Mouse (Mus musculus) liver, embryonic 11.5 days (tissue): ENCODE measurements around the gene Itga1. TPM values are rescaled to one million over a fixed set of nuclear protein-coding genes. Genes with fewer than 3 reads are reported as not detected.

Source experiments
- ATAC-seq: fragments of 200-750 bp; cut with Nextera tagmentation; replicated peaks from 2 replicates; pipeline ENCODE4 v1.8.0; 2017; ENCODE audit warnings: moderate number of reproducible peaks, mild to moderate bottlenecking, moderate TSS enrichment, moderate library complexity; ENCODE audit not compliant: low FRiP score
- DNase-seq: peaks from one replicate; pipeline ENCODE4 v3.0.0-alpha.2; 2017; ENCODE audit warnings: low spot score
- H3K27ac ChIP-seq: fragments of 300-500 bp; sonication (generic); 2 replicates; pipeline ENCODE4 v1.5.1; 2014; ENCODE audit warnings: mild to moderate bottlenecking, low read depth, low read length, control low read depth
- H3K27me3 ChIP-seq: fragments of 300-500 bp; sonication (generic); replicated peaks from 2 replicates; pipeline ENCODE4 v1.6.1; 2014; ENCODE audit warnings: low read length, mixed read lengths; ENCODE audit not compliant: control insufficient read depth, insufficient read depth
- H3K36me3 ChIP-seq: fragments of 300-500 bp; sonication (generic); 2 replicates; pipeline ENCODE4 v1.6.1; 2014; ENCODE audit warnings: mild to moderate bottlenecking, low read length, moderate library complexity, mixed read lengths; ENCODE audit not compliant: control insufficient read depth, insufficient read depth
- H3K4me1 ChIP-seq: fragments of 300-500 bp; sonication (generic); replicated peaks from 2 replicates; pipeline ENCODE4 v1.6.1; 2014; ENCODE audit warnings: low read length, mixed read lengths; ENCODE audit not compliant: control insufficient read depth, insufficient read depth
- H3K4me2 ChIP-seq: fragments of 300-500 bp; sonication (generic); 2 replicates; pipeline ENCODE4 v1.6.1; 2014; ENCODE audit warnings: mild to moderate bottlenecking, control low read depth, moderate library complexity
- H3K4me3 ChIP-seq: fragments of 300-500 bp; sonication (generic); 2 replicates; pipeline ENCODE4 v1.5.1; 2014; ENCODE audit warnings: low read depth, low read length, control low read depth
- H3K9ac ChIP-seq: fragments of 300-500 bp; sonication (generic); 2 replicates; pipeline ENCODE4 v1.6.1; 2014; ENCODE audit warnings: low read depth, low read length, control low read depth
- H3K9me3 ChIP-seq: fragments of 300-500 bp; sonication (generic); 2 replicates; pipeline ENCODE4 v1.6.1; 2016; ENCODE audit warnings: low read length, inconsistent platforms, mixed read lengths; ENCODE audit not compliant: control insufficient read depth
- WGBS: fragments of 180-500 bp; shearing (Covaris S2); extraction: QIAGEN DNeasy Blood & Tissue Kit; methylation state at CpG from one replicate; pipeline ENCODE4 v1.1.7; 2014; 5-methylcytosine and 5-hydroxymethylcytosine counted together
- polyA plus RNA-seq: library from polyadenylated mRNA; unstranded; fragments of >200 nt; fragmentation: Nextera tagmentation; extraction: Ambion mirVana; gene quantifications from 2 replicates; pipeline ENCODE4 v1.2.1, GENCODE M21; 2014

The Itga1 gene
- polyA plus RNA-seq, 1 experiment from 2014 or later: 3.9 TPM

DNA sequence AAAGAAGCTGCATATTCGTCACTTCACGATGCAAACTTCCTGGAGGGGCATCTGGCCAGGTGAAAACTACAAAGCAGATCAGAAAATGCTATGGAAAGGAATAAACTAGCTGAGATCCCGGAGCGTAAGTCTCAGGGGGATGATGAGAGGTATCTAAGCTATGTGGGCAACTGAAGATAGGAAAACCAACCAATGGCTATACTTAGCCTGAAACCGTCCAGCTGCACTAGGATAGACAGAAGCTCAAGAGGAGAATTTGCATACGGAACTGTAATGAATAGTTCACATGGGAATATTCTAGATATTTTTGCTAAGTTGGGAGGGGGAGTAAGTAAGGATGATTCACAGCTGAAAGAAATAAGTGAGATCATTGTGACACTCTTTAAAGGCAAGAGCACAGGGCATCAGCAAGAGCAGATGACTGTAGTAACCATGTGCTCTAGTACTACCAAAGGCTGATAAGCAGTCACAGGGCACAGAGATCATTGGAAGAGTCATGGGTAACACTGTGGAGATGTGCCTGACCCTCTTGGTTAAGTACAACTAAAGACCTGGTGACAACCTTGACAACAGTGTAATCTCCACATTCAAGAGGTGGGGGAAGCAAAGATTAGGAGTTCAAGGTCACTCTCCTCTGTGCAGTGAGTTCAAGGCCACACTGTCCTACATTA lies 79.5 kb downstream of the Itga1 start:
- Histone ChIP-seq H3K4me2 (no peak overlapping the region), H3K9ac (no peak overlapping the region), H3K27me3 (no peaks in the 10 kb centered on the region), H3K4me1 (no peaks in the 10 kb centered on the region), H3K27ac (no peak overlapping the region), H3K36me3 (no peaks in the 10 kb centered on the region), H3K4me3 (no peak overlapping the region), H3K9me3 (no peaks in the 10 kb centered on the region)
- ATAC-seq: no peak; the same call in 1 of the 2 replicates
- WGBS: 79% methylated on average over 6 of the region's 6 CpGs
- DNase-seq: no peak

DNA sequence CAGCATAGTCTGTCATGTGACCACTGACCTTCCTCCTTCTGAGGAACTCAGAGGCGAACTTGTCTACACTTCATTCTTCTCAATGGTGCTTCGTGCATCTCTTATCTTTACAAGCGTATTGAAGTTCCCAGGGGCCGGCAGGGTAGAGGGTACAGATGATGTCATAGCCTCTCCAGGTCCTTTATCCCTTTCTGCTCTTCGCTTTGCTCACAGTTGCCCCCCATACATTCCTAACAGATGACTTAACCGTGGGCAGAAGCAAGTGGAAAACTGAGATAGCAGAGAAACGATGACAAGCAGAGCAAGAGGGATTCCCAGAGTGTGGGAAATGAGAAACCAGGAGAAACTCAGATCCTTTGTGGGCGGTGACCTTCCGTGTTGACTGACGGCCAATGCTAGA lies 80.4 kb downstream of the Itga1 start:
- Histone ChIP-seq H3K9ac (no peak overlapping the region), H3K4me3 (no peak overlapping the region), H3K27me3 (no peaks in the 10 kb centered on the region), H3K4me2 (no peak overlapping the region), H3K36me3 (no peaks in the 10 kb centered on the region), H3K4me1 (no peaks in the 10 kb centered on the region), H3K27ac (no peak overlapping the region), H3K9me3 (no peaks in the 10 kb centered on the region)
- ATAC-seq: peak; percentile 70
- no peak for DNase-seq
- 27% methylated on average over 10 of the region's 10 CpGs for WGBS

DNA sequence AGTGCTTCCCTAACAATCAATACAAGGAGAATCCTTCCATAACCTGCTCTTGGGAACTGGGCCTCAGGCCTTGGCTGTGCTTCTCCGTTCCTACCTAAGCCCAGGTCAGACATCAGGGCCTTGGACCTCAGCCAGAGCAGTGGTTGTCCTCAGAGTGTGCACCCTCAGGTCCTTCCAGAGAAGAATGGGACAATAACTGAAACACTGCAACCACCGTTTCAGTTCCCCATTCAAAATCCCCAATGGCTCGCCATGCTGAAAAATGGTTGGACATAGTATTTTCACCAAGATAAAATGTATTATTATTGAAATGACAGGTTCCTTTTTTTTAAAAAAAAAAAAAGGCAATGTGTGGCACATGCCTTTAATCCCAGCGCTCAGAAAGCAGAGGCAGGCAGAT lies 81.0 kb downstream of the Itga1 start:
- Histone ChIP-seq H3K27me3 (no peaks in the 10 kb centered on the region), H3K9ac (no peak overlapping the region), H3K4me2 (no peak overlapping the region), H3K27ac (no peak overlapping the region), H3K9me3 (no peaks in the 10 kb centered on the region), H3K36me3 (no peaks in the 10 kb centered on the region), H3K4me1 (no peaks in the 10 kb centered on the region), H3K4me3 (no peak overlapping the region)
- ATAC-seq: no peak
- 82% methylated on average over 4 of the region's 4 CpGs for WGBS
- DNase-seq: no peak

DNA sequence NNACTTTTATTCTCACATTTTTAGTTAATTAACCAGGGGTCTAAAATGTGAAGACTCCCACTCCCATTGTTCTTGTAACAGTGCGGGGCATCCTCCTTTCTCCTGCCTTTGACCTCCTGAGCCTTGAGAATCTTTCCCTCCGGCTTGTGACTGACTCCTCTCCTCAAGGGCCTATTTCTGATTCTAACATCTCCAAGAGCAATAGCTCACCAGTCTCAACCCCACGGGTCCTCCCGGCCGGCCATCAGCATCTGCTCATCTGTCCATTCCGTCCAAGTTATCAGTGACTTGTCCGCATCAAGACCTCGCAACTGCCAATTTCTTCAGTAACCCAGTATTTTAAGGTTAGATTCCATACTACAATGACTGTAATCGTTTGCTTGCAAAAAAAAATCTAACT lies 84.2 kb downstream of the Itga1 start:
- Histone ChIP-seq H3K27me3 (no peaks in the 10 kb centered on the region), H3K27ac (no peak overlapping the region), H3K9ac (no peak overlapping the region), H3K4me2 (no peak overlapping the region), H3K9me3 (no peaks in the 10 kb centered on the region), H3K36me3 (no peaks in the 10 kb centered on the region), H3K4me3 (no peak overlapping the region), H3K4me1 (no peaks in the 10 kb centered on the region)
- ATAC-seq (no peak), DNase-seq (no peak)
- 87% methylated on average over 9 of the region's 9 CpGs for WGBS

DNA sequence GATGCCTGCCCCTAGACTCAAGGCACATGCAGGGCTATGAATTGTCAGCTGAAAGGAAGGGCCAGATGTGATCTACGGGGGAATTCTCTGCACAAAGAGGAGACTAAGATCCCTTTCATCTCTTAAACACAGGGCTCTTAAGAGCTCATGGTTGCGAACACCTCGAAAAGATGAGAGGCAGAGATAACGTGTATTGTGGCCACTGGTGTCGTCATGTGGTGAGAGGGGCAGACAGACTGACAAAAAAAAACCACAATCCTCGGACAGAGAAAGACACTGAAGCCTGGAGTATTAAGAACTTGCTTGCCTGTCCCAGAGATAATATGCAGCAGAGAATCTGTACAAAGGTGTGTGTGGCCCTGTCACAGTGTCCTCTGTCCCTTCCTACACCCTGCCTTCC lies 90.2 kb downstream of the Itga1 start:
- Histone ChIP-seq H3K9me3 (no peaks in the 10 kb centered on the region), H3K4me3 (no peak overlapping the region), H3K27ac (no peak overlapping the region), H3K27me3 (no peaks in the 10 kb centered on the region), H3K4me1 (no peaks in the 10 kb centered on the region), H3K9ac (no peak overlapping the region), H3K36me3 (no peaks in the 10 kb centered on the region), H3K4me2 (no peak overlapping the region)
- DNase-seq (no peak), ATAC-seq (no peak)
- 42% methylated on average over 6 of the region's 6 CpGs for WGBS

DNA sequence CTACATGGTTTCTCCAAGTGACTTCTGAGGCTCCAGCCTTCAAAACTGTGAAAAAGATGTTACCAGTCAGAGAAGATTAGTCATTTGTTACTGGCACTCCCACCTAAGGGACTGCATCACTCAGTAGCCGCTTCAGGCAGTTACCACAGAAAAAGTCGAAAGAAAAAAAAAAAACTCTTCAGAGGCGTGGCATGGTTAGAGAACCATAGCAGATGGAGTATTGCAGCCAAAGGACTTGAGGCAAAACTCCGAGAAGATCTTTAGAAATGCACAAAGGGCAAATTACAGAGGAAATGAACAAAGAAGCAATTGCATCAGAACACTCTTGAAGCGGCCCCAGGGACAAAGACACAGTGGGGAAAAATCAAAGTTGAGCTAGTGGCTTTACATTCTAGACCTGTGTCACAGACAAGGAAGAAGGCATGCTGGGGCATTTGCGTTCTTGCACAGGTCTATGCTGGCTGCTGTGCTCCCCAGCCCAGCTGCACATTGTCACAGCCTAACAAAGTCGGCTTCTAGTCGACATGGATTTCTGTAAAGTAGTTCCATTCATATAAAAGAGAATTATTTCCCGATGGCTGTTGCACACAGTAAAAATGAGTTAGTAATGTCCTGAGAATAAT lies 95.4 kb downstream of the Itga1 start:
- no peak for ATAC-seq
- Histone ChIP-seq H3K27ac (no peak overlapping the region), H3K4me2 (no peak overlapping the region), H3K9ac (no peak overlapping the region), H3K9me3 (no peaks in the 10 kb centered on the region), H3K36me3 (no peaks in the 10 kb centered on the region), H3K4me1 (peaks cover 3% of the 10 kb centered on the region; the same call in 1 of the 2 replicates), H3K4me3 (no peak overlapping the region), H3K27me3 (no peaks in the 10 kb centered on the region)
- no peak for DNase-seq
- 69% methylated on average over 9 of the region's 9 CpGs for WGBS

DNA sequence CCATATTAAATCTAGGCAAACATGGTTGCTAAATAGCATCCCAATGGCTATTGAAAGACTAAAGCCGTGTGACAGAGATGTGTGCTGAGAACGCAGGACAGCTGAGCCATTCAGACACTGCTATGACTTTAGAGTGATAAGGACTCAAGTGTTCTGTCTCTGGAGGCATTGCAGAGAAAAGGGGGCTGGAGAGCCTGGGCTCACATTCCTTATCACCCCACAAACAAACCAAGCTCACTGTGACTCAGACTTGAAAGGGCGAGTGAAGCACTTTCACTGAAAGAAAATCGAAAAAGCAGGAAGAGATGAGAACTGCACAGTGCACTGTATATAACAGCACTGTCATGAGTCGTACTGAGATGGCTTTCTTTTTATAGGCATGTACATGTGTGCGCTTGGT lies 96.4 kb downstream of the Itga1 start:
- Histone ChIP-seq H3K9ac (no peak overlapping the region), H3K4me2 (no peak overlapping the region), H3K36me3 (no peaks in the 10 kb centered on the region), H3K27me3 (no peaks in the 10 kb centered on the region), H3K27ac (no peak overlapping the region), H3K4me3 (no peak overlapping the region), H3K9me3 (no peaks in the 10 kb centered on the region), H3K4me1 (peaks cover 3% of the 10 kb centered on the region; the same call in 1 of the 2 replicates)
- 39% methylated on average over 6 of the region's 6 CpGs for WGBS
- DNase-seq (no peak), ATAC-seq (peak; percentile 70)

DNA sequence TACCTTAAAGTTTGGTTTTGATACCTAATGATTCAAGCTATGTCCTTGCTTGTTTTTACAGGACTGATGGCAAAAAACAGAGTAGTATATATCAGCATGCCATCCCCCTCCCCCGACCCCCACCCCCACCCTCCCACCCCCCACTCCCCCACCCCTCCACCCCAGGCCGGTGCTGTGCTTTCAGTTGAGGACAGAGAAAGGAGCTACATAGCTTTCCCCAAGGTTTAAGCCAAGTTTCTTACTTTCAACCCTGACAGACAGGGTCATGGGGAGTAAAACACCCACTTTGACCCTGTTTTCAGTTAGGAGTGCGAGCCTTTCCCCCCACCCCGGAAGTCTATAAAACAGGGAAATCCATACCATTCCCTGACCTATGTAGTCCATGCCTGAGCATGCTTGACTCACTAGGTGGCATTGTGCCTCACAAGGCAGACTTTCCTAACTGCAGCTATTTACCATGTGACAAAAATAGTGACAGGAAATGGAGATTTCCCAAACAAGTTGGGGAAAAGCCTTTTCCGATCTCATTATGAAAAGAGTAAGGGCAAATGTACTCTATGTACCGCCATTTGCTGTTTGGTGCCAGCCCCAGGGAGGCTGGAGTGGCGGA lies 98.2 kb downstream of the Itga1 start:
- no peaks in the 10 kb centered on the region for H3K9me3 ChIP-seq
- H3K27ac ChIP-seq: no peak overlapping the region
- no peak overlapping the region for H3K4me3 ChIP-seq
- ATAC-seq: no peak; the same call in 1 of the 2 replicates
- H3K27me3 ChIP-seq: no peaks in the 10 kb centered on the region
- 45% methylated on average over 7 of the region's 7 CpGs for WGBS
- no peak for DNase-seq
- H3K4me2 ChIP-seq: no peak overlapping the region
- no peaks in the 10 kb centered on the region for H3K36me3 ChIP-seq
- peaks cover 3% of the 10 kb centered on the region; the same call in 1 of the 2 replicates for H3K4me1 ChIP-seq
- no peak overlapping the region for H3K9ac ChIP-seq

DNA sequence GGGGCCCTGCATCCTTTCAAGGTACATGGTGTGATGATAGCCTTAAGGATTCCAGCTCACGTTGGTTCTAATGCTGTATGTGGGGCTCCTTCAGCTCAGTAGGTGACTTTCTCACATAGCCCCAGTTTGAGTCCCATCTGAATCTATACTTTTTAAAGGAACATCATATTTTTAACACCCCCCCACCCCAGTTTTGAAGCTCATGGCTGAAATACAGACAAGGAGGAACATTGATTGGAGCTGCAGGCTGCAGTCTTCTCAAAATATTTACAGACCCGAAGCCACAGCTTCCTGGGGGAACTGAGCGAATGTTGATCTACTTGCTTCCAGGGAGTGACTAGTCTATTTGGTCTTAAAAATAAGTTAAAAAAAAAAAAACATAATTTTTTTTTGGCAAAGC lies 98.9 kb downstream of the Itga1 start:
- H3K9ac ChIP-seq: no peak overlapping the region
- DNase-seq (no peak), ATAC-seq (no peak)
- no peaks in the 10 kb centered on the region for H3K9me3 ChIP-seq
- H3K4me3 ChIP-seq: no peak overlapping the region
- no peaks in the 10 kb centered on the region for H3K27me3 ChIP-seq
- no peak overlapping the region for H3K4me2 ChIP-seq
- H3K4me1 ChIP-seq: peaks cover 3% of the 10 kb centered on the region; the same call in 1 of the 2 replicates
- no peaks in the 10 kb centered on the region for H3K36me3 ChIP-seq
- no peak overlapping the region for H3K27ac ChIP-seq
- 60% methylated on average over 3 of the region's 3 CpGs for WGBS
